Mouse (Mus musculus) cerebellum, adult 18-20 months (tissue): ENCODE results near the gene Brpf3.
"Not testable (repeated sequence)": the region's sequence is repeated elsewhere in the genome, so short reads cannot be mapped to it uniquely, and the experiment has no call there.

Experiments
- DNase-seq, 2 experiments: peaks; one replicate each; pipeline ENCODE4 v3.0.0; 2021

Gene Brpf3

DNA sequence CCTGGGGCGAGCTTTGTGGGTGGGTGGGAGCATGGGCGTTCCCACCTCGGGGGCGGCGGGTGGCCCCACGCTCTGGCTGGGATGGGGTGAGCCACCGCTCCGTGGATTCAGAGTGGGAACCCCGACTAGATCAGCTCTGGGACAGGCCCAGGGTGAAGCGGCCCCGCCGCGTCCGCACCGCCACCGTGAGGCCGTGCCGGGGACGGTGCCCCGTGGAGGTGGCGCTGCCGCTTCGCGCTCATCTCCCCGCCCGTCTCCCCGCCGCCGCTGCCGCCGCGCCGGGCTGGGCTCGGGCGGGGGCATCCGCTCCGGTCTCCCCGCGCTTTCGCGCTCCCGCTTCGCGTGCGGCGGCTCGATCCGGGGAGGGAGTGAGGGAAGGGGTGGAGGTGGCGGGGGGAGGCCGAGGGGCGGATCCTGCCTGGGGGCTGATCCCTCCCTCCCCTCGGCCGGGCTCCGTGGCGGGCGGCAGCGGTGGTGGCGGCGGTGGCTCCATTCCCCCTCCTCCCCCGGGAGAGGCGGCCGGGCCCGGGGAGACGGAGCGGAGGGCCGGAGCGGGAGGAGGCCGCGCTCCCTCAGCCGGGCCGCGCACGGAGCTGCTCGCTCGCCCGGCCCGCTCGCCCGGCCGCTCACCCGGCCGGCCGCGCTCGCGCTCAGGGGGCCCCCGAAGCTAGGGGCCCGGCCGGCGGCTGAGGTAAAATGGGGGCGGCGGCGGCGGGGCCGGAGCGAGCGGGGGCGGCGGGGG is at the start of gene Brpf3:
Gene Brpf3 (plus strand): TSS at position 420 of the 742 bp plus-strand sequence.
- DNase-seq, result peak; percentile 84 to 86

DNA sequence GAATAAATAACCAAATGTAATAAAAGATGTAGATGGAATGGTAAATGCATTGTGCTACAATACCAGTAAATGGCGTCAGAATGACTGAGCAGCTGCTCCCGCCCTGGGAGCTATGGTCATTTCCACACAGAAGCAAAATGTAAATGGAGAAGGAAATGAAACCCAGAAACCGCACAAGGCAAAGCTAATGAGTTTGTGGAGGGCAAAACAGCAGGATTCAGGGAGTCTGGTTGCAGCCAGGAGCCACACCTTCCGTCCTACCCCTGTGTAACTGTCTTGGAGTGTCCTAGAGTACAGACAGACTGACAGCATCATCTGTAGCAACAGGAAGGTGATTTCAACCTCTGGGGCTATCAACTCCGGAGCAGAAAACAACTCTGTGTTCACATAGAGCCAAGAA is 44.4 kb upstream of the Brpf3 start:
- DNase-seq, result no peak

DNA sequence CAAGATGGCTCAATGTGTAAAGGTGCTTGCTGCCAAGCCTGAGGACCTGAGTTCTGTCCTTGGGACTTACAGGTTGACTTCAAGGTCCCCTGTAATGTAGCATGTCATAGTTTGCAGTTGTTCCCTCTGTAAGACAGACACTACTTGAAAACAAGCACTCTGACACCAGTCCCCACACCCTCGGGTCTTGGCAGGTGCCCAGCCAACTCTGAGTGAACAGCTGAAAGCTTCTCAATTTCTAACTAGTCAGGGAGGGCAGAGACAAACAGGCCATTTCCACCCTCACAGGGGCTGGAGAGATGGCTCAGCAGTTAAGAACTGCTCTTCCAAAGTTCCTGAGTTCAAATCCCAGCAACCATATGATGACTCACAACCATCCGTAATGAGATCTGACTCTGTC is 43.4 kb upstream of the Brpf3 start:
- DNase-seq, result no peak

DNA sequence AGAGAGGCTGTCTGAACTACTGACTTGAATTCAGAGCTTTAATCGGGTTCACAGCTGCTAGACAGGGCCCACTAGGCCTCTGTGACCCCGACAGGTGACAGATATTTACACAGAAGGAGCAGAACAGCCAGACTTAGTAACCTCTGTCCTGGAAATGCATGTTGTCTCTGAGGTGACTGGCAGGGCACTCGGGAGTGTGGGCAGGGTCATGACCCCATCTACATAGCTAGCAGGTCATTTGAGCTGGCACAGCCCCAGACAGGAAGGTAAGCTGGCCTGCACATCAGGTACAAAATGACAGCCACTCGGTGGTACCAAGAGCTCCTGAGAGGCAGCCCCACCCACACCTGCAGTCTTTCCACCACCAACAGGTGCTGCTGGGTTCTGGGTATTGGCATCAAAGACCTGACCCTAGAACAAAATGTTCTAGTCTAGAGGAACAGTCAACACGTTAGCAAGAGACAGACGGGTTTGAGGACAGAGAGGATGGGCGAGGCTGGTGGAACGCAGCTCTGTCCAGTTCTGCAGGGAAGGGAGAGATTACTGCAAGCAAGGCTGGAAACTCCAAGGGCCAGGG is 40.1 kb upstream of the Brpf3 start:
- no peak for DNase-seq

DNA sequence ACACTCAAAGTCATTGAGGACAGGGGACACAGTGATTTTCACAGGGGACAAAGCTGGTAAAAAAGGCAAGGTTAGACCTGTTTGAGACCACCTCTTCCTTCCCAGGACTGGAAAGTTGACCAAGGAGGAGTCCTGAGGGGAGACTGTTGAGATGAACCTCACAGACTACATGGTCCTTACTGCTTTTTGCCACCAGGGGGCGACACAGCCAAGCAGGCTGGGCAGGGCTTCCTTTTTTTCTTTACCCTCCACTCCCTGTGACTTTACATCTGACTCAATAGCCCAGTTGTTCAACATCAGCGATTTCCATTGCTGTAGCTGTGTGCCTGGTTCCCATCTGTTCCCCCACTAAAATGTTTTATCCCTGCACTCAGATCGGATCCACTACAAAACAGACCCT is 39.0 kb upstream of the Brpf3 start:
- peak; percentile 83 to 89 for DNase-seq

DNA sequence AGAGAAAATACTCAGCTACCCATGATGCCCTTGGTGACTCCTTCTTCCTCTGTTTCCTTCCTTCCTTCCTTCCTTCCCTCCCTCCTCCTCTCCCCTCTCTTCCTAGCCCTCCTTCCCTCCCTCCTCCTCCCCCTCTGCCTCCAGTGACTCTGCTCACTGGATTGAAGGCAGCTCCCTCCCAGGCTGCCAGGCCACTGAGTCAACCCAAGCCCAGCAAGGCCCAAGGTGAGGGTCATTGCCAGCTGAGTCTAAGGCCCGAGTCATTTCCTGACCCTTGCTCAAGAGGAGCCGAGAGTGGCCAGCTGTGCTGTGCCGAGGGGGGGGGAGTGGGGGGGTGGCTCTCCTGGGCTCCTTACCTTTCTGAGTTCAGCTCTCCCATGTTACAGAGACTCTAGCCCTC is 34.7 kb upstream of the Brpf3 start:
- DNase-seq, result no peak

DNA sequence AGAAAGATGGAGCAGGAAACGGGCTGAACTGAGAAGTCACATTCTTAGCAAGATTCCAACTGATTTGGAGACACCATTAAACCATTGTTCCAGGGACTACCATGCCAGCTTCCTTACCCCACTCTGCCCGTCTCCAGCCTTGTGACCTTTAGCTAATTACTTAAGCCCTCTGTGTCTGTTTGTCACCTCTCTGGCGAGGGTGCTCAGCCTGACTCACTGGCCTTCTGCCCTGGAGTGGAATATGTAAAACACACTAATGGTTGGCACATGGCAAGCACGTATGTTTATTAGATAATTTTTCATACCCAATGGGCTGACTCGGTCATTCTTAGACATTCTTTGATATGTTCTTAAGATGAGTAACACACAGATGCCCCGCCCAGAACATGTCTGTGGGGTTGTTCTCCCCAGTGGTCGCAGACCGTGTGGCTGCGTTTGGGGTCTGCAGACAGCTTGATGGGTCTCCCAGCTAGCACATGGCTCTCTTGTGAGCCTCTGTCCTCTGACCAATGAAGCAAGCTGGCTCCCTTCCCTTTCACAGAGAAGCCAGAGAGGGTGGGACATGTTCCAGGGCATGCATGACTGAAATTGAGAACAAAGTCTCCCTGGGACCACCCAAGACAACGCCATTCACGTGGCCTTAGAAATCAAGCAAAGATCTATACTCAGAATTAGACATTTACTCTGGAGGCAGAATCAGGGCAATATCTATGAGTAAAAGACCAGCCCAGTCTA is 33.9 kb upstream of the Brpf3 start:
- DNase-seq, result no peak

DNA sequence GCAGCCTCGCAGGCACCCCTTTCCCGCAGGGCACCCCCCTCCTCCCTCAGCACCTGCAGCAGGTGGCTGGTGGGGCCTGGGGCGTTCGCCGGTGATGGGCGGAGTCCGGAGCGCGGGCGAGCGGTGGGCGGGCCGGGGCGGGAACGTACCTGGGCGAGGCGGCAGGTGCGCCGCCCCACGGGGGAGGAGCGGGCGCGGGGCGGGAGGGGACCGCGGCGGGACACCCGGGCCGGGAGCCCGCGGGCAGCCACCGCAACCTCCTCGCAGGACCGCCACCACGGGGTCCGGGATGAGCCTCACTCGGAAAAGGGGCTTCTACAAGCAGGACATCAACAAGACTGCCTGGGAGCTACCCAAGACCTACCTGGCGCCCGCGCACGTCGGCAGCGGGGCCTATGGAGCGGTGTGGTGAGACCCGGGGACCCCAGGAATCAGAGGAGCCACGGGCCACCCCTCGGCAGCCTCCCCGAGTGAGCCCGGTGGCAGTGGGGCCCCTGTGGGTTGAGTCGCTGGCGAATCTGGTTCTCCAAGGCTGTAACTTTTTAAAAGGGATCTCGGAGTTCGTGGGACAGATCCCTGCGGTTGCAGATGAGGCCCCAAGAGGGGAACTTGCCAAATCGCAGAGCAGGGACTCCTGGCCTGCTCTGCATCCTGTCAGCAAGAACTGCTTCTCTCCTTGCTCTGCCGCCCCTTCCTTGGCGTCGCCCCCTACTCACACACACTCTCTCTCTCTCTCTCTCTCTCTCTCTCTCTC is 31.6 kb upstream of the Brpf3 start, which contains the start of gene Mapk13:
Gene Mapk13 (plus strand): TSS at position 177 of the 754 bp plus-strand sequence.
- no peak for DNase-seq

DNA sequence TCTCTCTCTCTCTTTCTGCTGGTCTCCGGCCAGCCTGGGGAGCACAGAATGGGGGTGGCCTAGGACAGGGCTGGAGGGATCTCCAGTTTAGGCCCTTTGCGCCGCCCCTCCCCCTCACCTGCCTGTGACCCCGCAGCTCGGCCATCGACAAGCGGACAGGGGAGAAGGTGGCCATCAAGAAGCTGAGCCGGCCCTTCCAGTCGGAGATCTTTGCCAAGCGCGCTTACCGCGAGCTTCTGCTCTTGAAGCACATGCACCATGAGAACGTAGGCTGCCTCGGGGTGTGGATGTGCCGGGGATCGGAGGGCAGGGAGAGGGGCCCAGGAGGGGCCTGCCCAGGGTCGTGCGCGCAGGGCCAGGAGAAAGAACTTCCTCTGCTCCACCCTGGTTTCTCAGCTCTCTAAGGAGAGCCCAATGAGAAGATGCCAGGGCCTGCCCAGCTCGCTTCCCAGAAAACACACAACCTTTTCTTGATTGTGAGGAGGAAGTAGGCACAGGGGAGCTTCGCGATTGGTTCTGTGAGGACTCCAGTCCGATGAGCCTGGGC is 30.9 kb upstream of the Brpf3 start:
- DNase-seq, result peak; percentile 31 to 32

DNA sequence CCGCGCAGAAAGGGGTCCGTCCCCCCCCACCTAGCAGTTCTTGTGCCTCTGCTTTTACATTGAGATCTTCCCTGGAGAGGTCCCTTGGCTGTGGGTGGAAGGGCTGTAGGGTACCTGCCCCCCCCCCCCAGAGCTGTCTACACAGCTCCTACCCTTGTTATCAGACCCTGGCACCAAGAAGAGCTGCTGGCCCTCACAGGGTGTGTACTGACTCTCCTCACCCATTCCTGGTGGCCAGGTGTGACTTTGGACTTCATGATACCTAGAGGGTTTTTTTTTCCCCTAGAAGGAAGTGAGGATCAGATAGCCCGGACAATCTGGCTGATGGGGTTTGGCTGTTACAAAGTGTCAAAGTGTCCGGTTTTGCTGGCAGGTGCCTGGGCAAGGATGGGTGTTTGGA is 29.6 kb upstream of the Brpf3 start:
- no peak for DNase-seq

DNA sequence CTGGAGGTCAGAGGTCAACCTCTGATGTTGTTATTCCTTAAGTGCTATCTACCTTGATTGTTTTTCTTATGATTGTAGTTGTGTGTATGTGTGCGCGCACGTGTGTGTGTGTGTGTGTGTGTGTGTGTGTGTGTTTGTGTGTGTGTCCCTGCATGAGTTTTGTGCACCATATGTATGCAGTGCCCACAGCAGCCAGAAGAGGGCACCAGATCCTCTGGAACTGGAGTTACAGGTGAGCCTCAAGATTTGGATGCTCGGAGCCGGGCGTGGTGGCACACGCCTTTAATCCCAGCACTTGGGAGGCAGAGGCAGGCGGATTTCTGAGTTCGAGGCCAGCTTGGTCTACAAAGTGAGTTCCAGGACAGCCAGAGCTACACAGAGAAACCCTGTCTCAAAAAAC is 26.6 kb upstream of the Brpf3 start:
- not testable (repeated sequence) for DNase-seq

DNA sequence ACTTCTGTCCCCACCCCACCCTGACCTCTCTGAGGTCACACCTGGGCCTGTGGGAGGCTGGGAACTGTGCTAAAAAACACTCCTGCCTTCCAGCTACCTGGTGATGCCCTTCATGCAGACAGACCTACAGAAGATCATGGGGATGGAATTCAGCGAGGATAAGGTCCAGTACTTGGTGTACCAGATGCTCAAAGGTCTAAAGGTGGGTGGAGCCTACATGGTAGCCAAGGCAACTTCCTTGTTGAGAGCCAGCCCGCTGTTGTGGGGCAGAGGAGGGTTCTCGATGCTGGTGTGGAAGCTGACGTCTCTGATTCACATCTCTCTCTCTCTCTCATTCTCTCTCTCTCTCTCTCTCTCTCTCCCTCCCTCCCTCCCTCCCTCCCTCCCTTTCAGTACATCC is 25.7 kb upstream of the Brpf3 start:
- no peak for DNase-seq

DNA sequence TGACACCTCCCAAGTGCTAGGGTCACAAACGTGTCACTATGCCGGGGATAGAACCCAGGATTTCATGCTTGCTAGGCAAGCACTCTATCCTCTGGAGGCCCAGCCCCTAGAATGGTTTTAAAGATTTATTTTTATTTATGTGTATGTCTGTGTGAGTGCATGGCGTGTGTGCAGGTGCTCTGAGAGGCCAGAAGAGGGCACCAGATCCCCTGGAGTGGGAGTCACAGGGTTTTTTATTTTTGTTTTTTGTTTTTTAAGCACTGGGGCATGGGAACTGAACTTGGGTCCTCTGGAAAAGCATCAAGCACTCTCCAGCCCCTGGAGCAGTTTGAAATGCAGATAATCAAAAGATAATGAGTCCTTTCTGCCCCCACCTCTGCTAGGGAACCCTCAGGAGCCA is 24.1 kb upstream of the Brpf3 start:
- no peak for DNase-seq

DNA sequence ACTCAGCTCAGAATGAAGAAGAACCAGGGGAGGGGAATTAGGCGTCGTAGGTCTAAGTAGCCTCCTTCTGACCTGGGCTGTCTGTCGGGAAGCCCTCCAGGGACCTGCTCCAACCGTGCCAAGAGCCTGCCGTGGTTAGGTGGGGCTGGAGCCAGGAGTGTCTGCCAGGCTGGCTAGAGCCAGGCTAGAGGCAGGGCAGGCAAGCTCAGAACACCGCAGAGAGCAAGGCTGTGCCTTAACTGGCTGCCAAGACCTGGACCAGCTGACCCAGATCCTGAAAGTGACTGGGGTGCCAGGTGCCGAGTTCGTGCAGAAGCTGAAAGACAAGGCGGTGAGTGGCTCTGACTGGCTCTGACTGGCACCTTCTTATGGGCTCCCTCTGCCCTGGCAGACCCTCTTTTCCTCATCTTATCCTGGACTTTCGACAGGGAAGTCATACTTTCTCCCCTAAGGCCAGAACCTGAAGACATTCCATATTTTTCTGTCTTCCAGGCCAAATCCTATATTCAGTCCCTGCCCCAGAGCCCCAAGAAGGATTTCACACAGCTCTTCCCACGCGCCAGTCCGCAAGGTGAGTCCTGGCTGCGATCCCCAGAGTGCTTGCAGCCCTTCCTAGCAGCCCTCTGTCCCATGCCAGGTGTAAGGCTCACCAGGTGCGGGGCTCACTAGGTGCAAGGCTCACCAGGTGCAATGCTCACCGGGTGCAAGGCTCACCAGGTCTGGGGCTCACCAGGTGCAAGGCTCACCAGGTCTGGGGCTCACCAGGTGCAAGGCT is 23.5 kb upstream of the Brpf3 start:
- DNase-seq, result peak; percentile 95 to 97

DNA sequence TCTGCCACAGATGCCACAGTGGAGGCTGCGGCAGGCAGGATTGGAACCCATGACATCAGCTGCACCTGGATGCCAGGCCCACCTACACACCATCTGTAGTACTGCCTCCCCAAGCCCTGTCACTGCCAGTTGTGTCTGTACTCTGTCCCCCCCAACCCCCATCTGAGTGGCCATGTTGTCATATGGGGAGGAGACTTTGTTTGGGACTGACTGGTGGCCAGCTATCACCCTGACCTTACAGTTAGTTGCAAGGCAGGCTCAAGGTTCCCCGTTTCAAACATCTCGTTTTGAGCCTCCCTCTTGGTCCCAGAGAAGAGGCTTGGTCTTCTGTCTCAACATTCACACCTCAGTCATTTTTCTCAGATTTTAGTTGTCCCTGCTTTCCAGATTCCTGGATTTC is 21.2 kb upstream of the Brpf3 start:
- DNase-seq, result no peak

DNA sequence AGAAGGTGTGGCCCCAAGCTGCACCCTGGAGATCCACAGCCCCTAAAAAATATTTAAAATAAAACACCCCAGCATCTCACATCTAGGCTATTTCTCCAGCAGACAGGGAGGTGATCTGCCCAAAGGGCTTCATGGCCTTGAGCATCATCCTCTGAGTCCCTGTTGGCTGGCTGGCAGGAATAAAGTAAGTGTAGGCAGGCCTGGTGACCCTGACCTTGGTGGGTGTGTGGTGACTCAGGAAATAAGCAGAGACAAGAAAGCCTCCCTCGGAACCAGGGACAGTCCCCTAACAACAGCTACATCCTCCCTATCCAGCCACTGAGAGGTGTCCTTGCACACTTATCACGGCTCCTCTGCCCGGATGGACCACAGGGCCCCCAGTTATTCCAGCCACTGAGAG is 20.1 kb upstream of the Brpf3 start:
- no peak for DNase-seq

DNA sequence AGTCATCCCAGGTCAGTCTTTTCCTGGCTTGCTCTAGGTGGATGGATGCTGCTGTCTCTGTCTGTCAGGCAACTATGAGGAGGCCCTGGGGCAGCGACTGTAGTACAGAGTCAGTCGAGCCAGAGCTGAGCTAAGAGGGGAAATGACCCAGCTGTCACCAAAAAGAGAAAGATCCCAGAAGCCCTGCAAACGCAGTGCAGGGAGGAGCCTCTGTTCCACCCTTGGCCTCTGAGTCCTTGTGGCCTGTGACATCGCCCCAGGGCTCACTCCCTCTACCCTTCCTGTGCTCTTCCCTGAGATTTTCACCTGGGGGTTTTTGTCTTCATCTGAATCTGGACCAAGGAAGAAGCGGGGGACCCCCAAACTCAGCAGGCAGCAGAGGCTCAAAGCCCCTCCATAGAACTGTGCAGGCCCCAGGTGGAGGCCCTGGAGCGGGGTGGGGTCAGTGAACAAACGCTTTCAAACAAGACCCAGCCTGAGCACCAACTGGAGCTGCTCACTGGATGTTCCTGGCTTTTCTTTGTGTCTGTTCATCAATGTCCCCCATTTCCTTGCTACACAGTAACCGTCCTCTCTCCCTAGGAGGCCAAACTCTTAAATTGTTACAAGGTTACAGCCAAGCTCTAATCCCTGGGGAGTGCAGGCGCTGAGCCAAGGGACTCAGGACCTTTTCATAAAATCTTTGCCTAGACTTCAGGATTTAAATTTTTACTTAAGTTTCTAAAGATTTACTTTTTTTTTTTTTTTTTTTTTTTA is 19.4 kb upstream of the Brpf3 start:
- no peak for DNase-seq

DNA sequence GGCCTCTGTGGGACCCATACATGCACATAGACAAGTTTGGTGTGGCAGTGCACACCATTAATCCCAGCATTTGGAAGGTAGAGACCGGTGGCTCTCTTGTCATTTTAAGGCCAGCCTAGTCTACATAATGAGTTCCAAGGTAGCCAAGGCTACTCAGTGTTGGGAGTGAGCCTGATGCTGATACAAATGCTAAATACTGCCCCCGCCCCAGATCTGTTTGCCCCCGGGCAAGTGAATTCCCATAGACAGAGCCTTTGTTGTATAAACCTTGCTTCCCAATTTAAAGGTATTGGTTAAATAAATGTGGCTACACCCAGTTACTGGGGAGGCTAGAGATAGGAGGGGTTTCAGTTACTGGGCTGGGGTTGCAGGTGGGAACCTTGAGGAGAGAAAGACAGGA is 15.9 kb upstream of the Brpf3 start:
- DNase-seq, result no peak

DNA sequence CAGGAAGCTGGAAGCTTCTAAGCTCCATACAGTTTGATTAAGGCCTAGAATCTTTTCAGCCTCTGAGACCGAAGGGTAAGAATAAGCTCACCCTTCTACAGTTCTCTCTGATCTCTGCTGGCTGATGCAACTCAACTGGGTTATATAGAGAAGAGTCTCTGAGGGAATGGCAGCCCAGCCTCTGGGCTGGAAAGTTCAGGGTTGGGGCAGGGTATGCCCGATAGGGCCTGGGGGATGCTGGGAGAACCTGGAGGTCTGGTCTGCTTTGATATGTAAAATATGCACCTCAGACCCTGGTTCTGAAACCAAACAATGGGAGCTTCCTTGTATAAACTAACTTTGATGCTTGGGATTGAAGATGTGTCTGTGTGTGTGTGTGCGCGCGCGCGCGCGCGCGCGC is 13.4 kb upstream of the Brpf3 start:
- DNase-seq, result no peak

DNA sequence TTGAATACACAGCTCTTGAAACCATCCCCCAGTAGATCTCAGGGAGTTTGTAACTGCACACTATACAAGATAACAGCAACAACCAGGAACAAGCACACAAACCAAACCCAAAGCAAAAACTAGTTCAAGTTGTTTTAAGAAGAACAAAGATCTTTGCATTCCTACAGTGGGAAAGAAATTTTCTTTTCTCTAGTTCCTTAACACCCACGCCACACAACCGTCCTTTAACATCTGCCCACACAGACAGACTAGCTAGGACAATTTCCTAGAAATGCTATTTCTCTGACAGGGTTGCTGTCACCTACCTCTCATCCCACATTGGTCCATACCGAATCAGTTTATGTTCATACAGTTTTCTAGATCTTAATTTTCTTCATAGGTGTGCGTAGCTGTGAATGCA is 3.9 kb upstream of the Brpf3 start:
- no peak for DNase-seq
